9 mouse cellular contexts compared by ENCODE assay signal in genomic region chr9:60244943-60245342, GRCm38 (mm10).
DNase-seq lines count a peak whose midpoint lies in the region; ATAC-seq and TF ChIP-seq lines count a peak whose summit lies in the region.
"Had no signal": no experiment of that assay in that cellular context is flagged by ENCODE, and none has a peak within 500 bp of the region (broad histone marks: within the 10 kb centered on the region; RNA-seq: fewer than 3 reads in every experiment).

No protein-coding gene starts in this region.

- WGBS in embryonic facial prominence, embryonic 10.5 days = 6% methylated on average over 5 of the region's 5 CpGs

- H3K27ac ChIP-seq in ES-E14 (ENCODE audit: insufficient read depth, low read depth, low read length, poor library complexity, severe bottlenecking) = no peak overlapping the region
- no peak overlapping the region for H3K27ac ChIP-seq in embryonic facial prominence, embryonic 10.5 days (replicated peaks)
- H3K27ac ChIP-seq: limb, embryonic 12.5 days had no signal

- H3K4me3 ChIP-seq in ES-E14 (ENCODE audit: insufficient read depth in 1 of 2, low read depth in 1 of 2, low read length in 2 of 2, poor library complexity in 1 of 2, severe bottlenecking in 1 of 2) = no peak overlapping the region
- H3K4me3 ChIP-seq in embryonic facial prominence, embryonic 10.5 days = no peak overlapping the region
- H3K4me3 ChIP-seq: limb, embryonic 12.5 days had no signal

- H3K36me3 ChIP-seq in ES-E14 (ENCODE audit: control insufficient read depth, insufficient read depth, low read length, poor library complexity, severe bottlenecking) = no peaks in the 10 kb centered on the region
- no peaks in the 10 kb centered on the region for H3K36me3 ChIP-seq in embryonic facial prominence, embryonic 10.5 days (replicated peaks)
- H3K36me3 ChIP-seq: limb, embryonic 12.5 days had no signal

- in situ Hi-C loops in ES-E14 (cut with MboI; ENCODE audit: low sequenced_read_pairs in 2 of 2, unreplicated experiment in 2 of 2) = no loop called here

- no peak overlapping the region for H3K9ac ChIP-seq in ES-E14 (ENCODE audit: insufficient read depth, low read depth, low read length, poor library complexity, severe bottlenecking)
- H3K9ac ChIP-seq: limb, embryonic 12.5 days had no signal

- no peaks in the 10 kb centered on the region for H3K4me1 ChIP-seq in ES-E14 (ENCODE audit: control insufficient read depth in 2 of 2, insufficient read depth in 2 of 2, low read length in 2 of 2, poor library complexity in 1 of 2)
- no peaks in the 10 kb centered on the region for H3K4me1 ChIP-seq in embryonic facial prominence, embryonic 10.5 days
- H3K4me1 ChIP-seq: limb, embryonic 12.5 days had no signal

- peak; percentile 46 for DNase-seq in ES-E14 (ENCODE audit: low read depth, low spot score)
- peak; percentile 80 for DNase-seq in adrenal gland, postnatal 14 days
- DNase-seq in embryonic facial prominence, embryonic 10.5 days (ENCODE audit: low spot score) = peak; percentile 64
- peak; percentile 75 to 77 for DNase-seq in heart, postnatal 36 days
- peak; percentile 82 for DNase-seq in layer of hippocampus, adult 9-10 months (ENCODE audit: low spot score)
- DNase-seq in lung, postnatal 14 days = peak; percentile 74
- DNase-seq in right cerebral cortex, postnatal 25 days = peak; percentile 62

- no peaks in the 10 kb centered on the region for H3K27me3 ChIP-seq in embryonic facial prominence, embryonic 10.5 days (replicated peaks; ENCODE audit: low read depth, poor library complexity, severe bottlenecking)
- H3K27me3 ChIP-seq: limb, embryonic 12.5 days had no signal

- intact Hi-C loops in heart, postnatal 36 days (cut with DNase I) = loop anchor here (1.0 to 10.0 kb wide), 3 partner anchors 31 to 500 kb away; no protein-coding TSS in a partner anchor

- ATAC-seq in erythroid progenitor cell, adult 5-6 weeks (replicated peaks; ENCODE audit: low FRiP score, poor library complexity, severe bottlenecking) = no peak

- no peaks in the 10 kb centered on the region for H3K9me3 ChIP-seq in ES-E14 (ENCODE audit: control insufficient read depth, insufficient read depth, low read depth, low read length)
- H3K9me3 ChIP-seq in embryonic facial prominence, embryonic 10.5 days = no peaks in the 10 kb centered on the region
- H3K9me3 ChIP-seq: limb, embryonic 12.5 days had no signal

TF ChIP-seq in ES-E14, 5 proteins besides CTCF, POLR2A, EP300 and RAD21:
- TF ChIP-seq CHD2 (IDR thresholded peaks at IDR 0.05; ENCODE audit: low read depth, low read length) (no peak), ZC3H11A (IDR thresholded peaks at IDR 0.05; ENCODE audit: borderline replicate concordance, low read depth, low read length) (peak; percentile 92)
TF ChIP-seq in ES-E14: peak in this region for 1.
